Mouse (Mus musculus): Measurements from ENCODE around the gene Anapc1. TPM values are rescaled to one million over a fixed set of nuclear protein-coding genes. Genes with fewer than 3 reads are reported as not detected.

Gene Anapc1
- total and polyA plus RNA-seq, 3 experiments, result 94.8 to 196 (median 123) TPM

GRCm38 (mm10) chr2:128698693-128699181 is 11.5 kb upstream of the Anapc1 start, which contains the start of gene Mertk:
Gene Mertk (plus strand): TSS chr2:128698956.
- H3K36me3 ChIP-seq (ENCODE audit: control insufficient read depth in 1 of 2, insufficient read depth in 2 of 2, low read length in 2 of 2), result no peaks in the 10 kb centered on the region
- H3K27ac ChIP-seq (ENCODE audit: control insufficient read depth, low read depth, low read length), result no peak within 1 kb of the TSS
- H3K4me3 ChIP-seq (ENCODE audit: control insufficient read depth in 1 of 2, insufficient read depth in 1 of 2, low read depth in 2 of 2, low read length in 2 of 2), result no peak within 1 kb of the TSS
- H3K4me1 ChIP-seq (ENCODE audit: control insufficient read depth in 1 of 2, insufficient read depth in 2 of 2, low read length in 2 of 2), result no peaks in the 10 kb centered on the region
- no peak within 1 kb of the TSS for H3K9ac ChIP-seq (ENCODE audit: control insufficient read depth, low read depth, low read length, poor library complexity, severe bottlenecking)
- no peaks in the 10 kb centered on the region for H3K9me3 ChIP-seq (replicated peaks; ENCODE audit: insufficient read depth, low read length)
- DNase-seq (ENCODE audit: low read depth, low spot score), result no peak
- H3K79me2 ChIP-seq (ENCODE audit: control insufficient read depth, insufficient read depth, low read length, poor library complexity), result no peaks in the 10 kb centered on the region
- no peak for TF ChIP-seq ETS1 (IDR thresholded peaks at IDR 0.05; ENCODE audit: low read depth, low read length)
- H3K27me3 ChIP-seq (ENCODE audit: control insufficient read depth in 1 of 2, insufficient read depth in 2 of 2, low read length in 2 of 2), result peaks cover 3 to 4% of the 10 kb centered on the region in 2 experiments; a peak in 3 of 4 replicates

DNA sequence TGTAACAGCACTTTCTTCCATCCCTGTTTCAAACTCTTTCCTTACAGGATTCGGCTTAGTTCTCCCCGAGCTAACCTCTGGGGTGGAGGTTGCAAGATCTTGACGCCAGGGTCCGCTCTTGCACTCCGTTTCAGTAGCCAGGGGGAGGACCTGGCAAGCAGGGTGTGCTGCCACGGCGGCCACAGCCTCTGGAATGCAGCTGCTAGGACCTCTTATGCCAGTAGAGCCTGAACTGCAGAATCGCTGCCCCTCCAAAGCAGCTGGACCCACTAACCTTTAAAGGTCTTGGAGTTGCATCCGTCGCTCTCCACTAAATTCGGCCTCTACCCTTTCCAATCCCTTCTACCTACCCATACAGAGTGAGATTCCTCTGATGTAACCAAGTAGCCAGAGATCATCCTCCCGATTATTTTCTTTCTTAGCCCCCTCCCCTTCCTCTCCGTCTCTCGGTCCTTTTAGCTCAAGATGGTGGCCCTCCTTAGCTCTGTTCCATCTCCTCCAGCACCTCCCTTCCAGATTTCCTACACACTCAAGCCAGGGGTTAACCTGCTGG is 11.0 kb upstream of the Anapc1 start:
- TF ChIP-seq MAFK (IDR thresholded peaks at IDR 0.05; ENCODE audit: borderline replicate concordance, low read depth, low read length) (no peak), UBTF (IDR thresholded peaks at IDR 0.05; ENCODE audit: borderline replicate concordance, insufficient read depth, low read depth, low read length) (no peak), TAL1 (IDR thresholded peaks at IDR 0.05; ENCODE audit: low read length) (no peak), ELF1 (IDR thresholded peaks at IDR 0.05; ENCODE audit: low read depth, low read length) (no peak), POLR2AphosphoS2 (IDR thresholded peaks at IDR 0.05; ENCODE audit: low read length) (no peak), GATA1 (IDR thresholded peaks at IDR 0.05; ENCODE audit: low read depth, low read length) (no peak), TCF12 (IDR thresholded peaks at IDR 0.05; ENCODE audit: low read depth, low read length) (no peak), TBP (IDR thresholded peaks at IDR 0.05; ENCODE audit: low read depth, low read length) (no peak), MAX (IDR thresholded peaks at IDR 0.05; ENCODE audit: low read length) (no peak), NRF1 (IDR thresholded peaks at IDR 0.05; ENCODE audit: insufficient read depth, low read depth, low read length, poor library complexity, severe bottlenecking) (no peak), SMC3 (IDR thresholded peaks at IDR 0.05; ENCODE audit: low read depth, low read length) (no peak), NELFE (IDR thresholded peaks at IDR 0.05; ENCODE audit: low read depth, low read length) (no peak)
- Histone ChIP-seq H3K79me2 (ENCODE audit: control insufficient read depth, insufficient read depth, low read length, poor library complexity) (no peaks in the 10 kb centered on the region), H3K27me3 (ENCODE audit: control insufficient read depth in 1 of 2, insufficient read depth in 2 of 2, low read length in 2 of 2) (peaks cover 3 to 4% of the 10 kb centered on the region in 2 experiments; a peak in 3 of 4 replicates), H3K4me3 (ENCODE audit: control insufficient read depth in 1 of 2, insufficient read depth in 1 of 2, low read depth in 2 of 2, low read length in 2 of 2) (no peak overlapping the region), H3K27ac (ENCODE audit: control insufficient read depth, low read depth, low read length) (no peak overlapping the region), H3K36me3 (ENCODE audit: control insufficient read depth in 1 of 2, insufficient read depth in 2 of 2, low read length in 2 of 2) (no peaks in the 10 kb centered on the region), H3K9me3 (replicated peaks; ENCODE audit: insufficient read depth, low read length) (no peaks in the 10 kb centered on the region), H3K9ac (ENCODE audit: control insufficient read depth, low read depth, low read length, poor library complexity, severe bottlenecking) (no peak overlapping the region), H3K4me1 (ENCODE audit: control insufficient read depth in 1 of 2, insufficient read depth in 2 of 2, low read length in 2 of 2) (no peaks in the 10 kb centered on the region)
- no peak for DNase-seq (ENCODE audit: low read depth, low spot score)

GRCm38 (mm10) chr2:128697566-128697965 is 10.4 kb upstream of the Anapc1 start:
- TF ChIP-seq SIN3A (IDR thresholded peaks at IDR 0.05; ENCODE audit: low read length), result no peak
- TF ChIP-seq GATA1 (IDR thresholded peaks at IDR 0.05; ENCODE audit: low read depth, low read length), result no peak
- TF ChIP-seq TAL1 (IDR thresholded peaks at IDR 0.05; ENCODE audit: low read length), result no peak
- TF ChIP-seq ZMIZ1 (IDR thresholded peaks at IDR 0.05; ENCODE audit: low read depth, low read length), result no peak
- TF ChIP-seq SMC3 (IDR thresholded peaks at IDR 0.05; ENCODE audit: low read depth, low read length), result no peak
- no peak for TF ChIP-seq TBP (IDR thresholded peaks at IDR 0.05; ENCODE audit: low read depth, low read length)
- no peak for TF ChIP-seq USF2 (IDR thresholded peaks at IDR 0.05; ENCODE audit: borderline replicate concordance in 1 of 2, insufficient read depth in 1 of 2, low read depth in 1 of 2, low read length in 2 of 2)
- no peak for TF ChIP-seq MAFK (IDR thresholded peaks at IDR 0.05; ENCODE audit: borderline replicate concordance, low read depth, low read length)
- H3K27ac ChIP-seq (ENCODE audit: control insufficient read depth, low read depth, low read length), result no peak overlapping the region
- H3K36me3 ChIP-seq (ENCODE audit: control insufficient read depth in 1 of 2, insufficient read depth in 2 of 2, low read length in 2 of 2), result no peaks in the 10 kb centered on the region
- H3K9me3 ChIP-seq (replicated peaks; ENCODE audit: insufficient read depth, low read length), result no peaks in the 10 kb centered on the region
- no peak overlapping the region for H3K9ac ChIP-seq (ENCODE audit: control insufficient read depth, low read depth, low read length, poor library complexity, severe bottlenecking)
- no peak for DNase-seq (ENCODE audit: low read depth, low spot score)
- no peak overlapping the region for H3K4me3 ChIP-seq (ENCODE audit: control insufficient read depth in 1 of 2, insufficient read depth in 1 of 2, low read depth in 2 of 2, low read length in 2 of 2)
- no peaks in the 10 kb centered on the region for H3K79me2 ChIP-seq (ENCODE audit: control insufficient read depth, insufficient read depth, low read length, poor library complexity)
- H3K27me3 ChIP-seq (ENCODE audit: control insufficient read depth in 1 of 2, insufficient read depth in 2 of 2, low read length in 2 of 2), result peaks cover 3% of the 10 kb centered on the region in 2 experiments; a peak in 3 of 4 replicates
- no peaks in the 10 kb centered on the region for H3K4me1 ChIP-seq (ENCODE audit: control insufficient read depth in 1 of 2, insufficient read depth in 2 of 2, low read length in 2 of 2)

Measured in MEL (cell line).